17 mouse cellular contexts compared by ENCODE assay signal in genomic region chr3:89640804-89641203, GRCm38 (mm10).
DNase-seq lines count a peak whose midpoint lies in the region; ATAC-seq lines count a peak whose summit lies in the region.
"Had no signal": no experiment of that assay in that cellular context is flagged by ENCODE, and none has a peak within 500 bp of the region (broad histone marks: within the 10 kb centered on the region; RNA-seq: fewer than 3 reads in every experiment).

No protein-coding gene starts in this region.

- intact Hi-C loops in left cerebral cortex, postnatal 4 days (cut with DNase I) = no loop called here

- ATAC-seq in megakaryocyte, adult 5-6 weeks (ENCODE audit: poor library complexity, severe bottlenecking) = peak; percentile 51; the same call in 1 of the 2 replicates
- ATAC-seq: forebrain, embryonic 15.5 days; hindbrain, embryonic 16.5 days; intestine, postnatal 0 days had no signal

- DNase-seq in left cerebral cortex, adult 18-20 months (ENCODE audit: low spot score in 2 of 2) = peak; percentile 33 to 52
- no peak for DNase-seq in left cerebral cortex, postnatal 4 days
- peak; percentile 49 for DNase-seq in 416B (ENCODE audit: low read depth)
- peak; percentile 16 for DNase-seq in CD4-positive helper T cell, adult 2 months (ENCODE audit: low read depth, low spot score)
- no peak for DNase-seq in embryo, embryonic 10 days (ENCODE audit: low spot score)
- no peak for DNase-seq in ovary, postnatal 36 days (ENCODE audit: low spot score)
- DNase-seq: adrenal gland, adult 2 months; cerebellum, adult 9-10 months; embryo, embryonic 11 days; gastrocnemius, postnatal 14 days; heart, adult 2 months; heart, postnatal 4 days; thymus, postnatal 4 days had no signal

Comparison
In these comparisons a context has a peak if more than half of its experiments do, and no peak if none do; other contexts are left out.
1. DNase-seq: peak in left cerebral cortex, adult 18-20 months (2 of 2), 416B (single experiment) and CD4-positive helper T cell, adult 2 months (single experiment); none in left cerebral cortex, postnatal 4 days (single experiment), embryo, embryonic 10 days (single experiment) and ovary, postnatal 36 days (single experiment).